Mouse (Mus musculus) limb, embryonic 12.5 days (tissue): Measurements from ENCODE around the gene Kif27. TPM values are rescaled to one million over a fixed set of nuclear protein-coding genes. Genes with fewer than 3 reads are reported as not detected.

Experiments
- ATAC-seq: fragments of 200-750 bp; cut with Nextera tagmentation; 2 replicates; pipeline ENCODE4 v1.8.0; 2017; ENCODE audit warnings: low read depth, moderate TSS enrichment; ENCODE audit not compliant: insufficient number of reproducible peaks, insufficient read depth, low FRiP score, low TSS enrichment
- H3K27ac ChIP-seq: fragments of 300-500 bp; sonication (generic); 2 replicates; pipeline ENCODE4 v1.5.1; 2016; ENCODE audit warnings: mild to moderate bottlenecking, moderate library complexity
- H3K27me3 ChIP-seq: fragments of 300-500 bp; sonication (generic); 2 replicates; pipeline ENCODE4 v1.6.1; 2016; ENCODE audit warnings: mild to moderate bottlenecking, moderate library complexity
- H3K36me3 ChIP-seq: fragments of 300-500 bp; sonication (generic); 2 replicates; pipeline ENCODE4 v1.6.1; 2016; ENCODE audit warnings: mild to moderate bottlenecking, moderate library complexity
- H3K4me1 ChIP-seq: fragments of 300-500 bp; sonication (generic); replicated peaks from 2 replicates; pipeline ENCODE4 v1.6.1; 2016
- H3K4me2 ChIP-seq: fragments of 300-500 bp; sonication (generic); 2 replicates; pipeline ENCODE4 v1.6.1; 2016; ENCODE audit warnings: mild to moderate bottlenecking, moderate library complexity
- H3K4me3 ChIP-seq: fragments of 300-500 bp; sonication (generic); replicated peaks from 2 replicates; pipeline ENCODE4 v1.5.1; 2016; ENCODE audit warnings: mild to moderate bottlenecking
- H3K9ac ChIP-seq: fragments of 300-500 bp; sonication (generic); replicated peaks from 2 replicates; pipeline ENCODE4 v1.6.1; 2016; ENCODE audit warnings: mild to moderate bottlenecking, moderate library complexity
- H3K9me3 ChIP-seq: fragments of 300-500 bp; sonication (generic); 2 replicates; pipeline ENCODE4 v1.6.1; 2016; ENCODE audit warnings: mild to moderate bottlenecking, moderate library complexity
- WGBS: fragments of 180-500 bp; shearing (Covaris S2); methylation state at CpG from one replicate; pipeline ENCODE4 v1.1.7; 2016; 5-methylcytosine and 5-hydroxymethylcytosine counted together
- polyA plus RNA-seq: library from polyadenylated mRNA; unstranded; fragments of >200 nt; fragmentation: Nextera tagmentation; extraction: Ambion mirVana; gene quantifications from 2 replicates; pipeline ENCODE4 v1.2.1, GENCODE M21; 2016

The Kif27 gene
- polyA plus RNA-seq, 1 experiment from 2014 or later = 0.84 TPM

DNA sequence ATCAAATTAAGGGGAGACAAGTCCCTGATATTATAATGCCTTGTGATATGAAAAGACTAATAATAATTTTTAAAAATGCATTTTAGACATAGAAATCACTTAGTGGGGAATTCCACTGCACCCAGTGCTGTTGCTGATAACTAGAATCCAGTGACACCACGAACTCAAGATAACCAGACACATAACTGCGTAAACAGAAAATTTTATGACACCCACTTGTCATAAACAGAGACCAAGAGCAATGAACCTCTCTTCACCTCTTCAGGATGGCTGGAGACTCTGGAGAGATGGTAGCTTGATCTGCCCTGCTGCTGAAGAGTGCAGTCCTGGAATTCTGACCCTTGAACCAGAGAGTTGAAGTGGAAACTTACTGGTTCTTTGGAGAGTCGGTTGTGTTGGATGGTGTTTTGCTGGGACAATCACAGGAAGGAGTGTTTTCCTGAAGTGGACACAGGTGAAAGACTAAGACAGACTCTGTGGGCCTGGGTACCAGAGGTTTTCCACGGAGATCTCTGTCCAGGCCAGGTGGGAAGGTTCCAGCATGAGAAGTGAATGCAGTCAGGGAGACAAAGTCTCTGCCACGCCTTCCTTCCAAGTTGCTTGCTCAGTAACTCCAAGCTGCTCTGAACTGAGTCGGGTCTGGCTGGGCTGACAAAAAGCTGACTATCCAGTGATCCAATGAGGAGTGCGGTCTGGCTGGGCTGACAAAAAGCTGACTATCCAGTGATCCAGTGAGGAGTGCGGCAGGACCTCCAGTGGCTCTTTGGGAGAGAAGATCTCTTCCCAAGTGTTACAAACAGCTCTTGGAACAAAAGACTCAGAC, 5.6 kb upstream of the Kif27 start:
- Histone ChIP-seq H3K36me3 (no peaks in the 10 kb centered on the region), H3K27ac (no peak overlapping the region), H3K27me3 (no peaks in the 10 kb centered on the region), H3K9ac (no peak overlapping the region), H3K9me3 (0 out of 2 replicates have a peak, but pooled peaks cover 3% of the 10 kb centered on the region), H3K4me1 (no peaks in the 10 kb centered on the region), H3K4me2 (no peak overlapping the region), H3K4me3 (no peak overlapping the region)
- ATAC-seq = no peak
- 88% methylated on average over 8 of the region's 8 CpGs for WGBS

DNA sequence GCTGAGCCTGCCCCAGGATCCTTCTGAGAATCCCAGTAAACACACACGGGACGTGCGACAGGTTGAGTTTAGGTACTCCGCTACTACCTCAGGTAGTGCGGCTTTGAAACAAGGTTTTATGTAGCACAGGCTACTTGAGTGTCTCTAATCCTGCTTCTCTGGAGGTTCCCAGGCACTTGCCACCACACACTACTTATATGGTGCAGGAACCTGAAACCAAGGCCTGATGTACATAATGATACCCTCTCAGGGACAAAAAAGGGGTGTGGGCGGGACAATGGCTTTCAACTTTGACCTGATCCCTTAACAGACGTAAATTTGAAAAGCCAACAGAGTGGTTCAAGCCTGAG, 357 bp upstream of the Kif27 start:
- H3K27ac ChIP-seq = 0 out of 2 replicates have a peak overlapping the region, but pooled peaks have one; percentile 50

DNA sequence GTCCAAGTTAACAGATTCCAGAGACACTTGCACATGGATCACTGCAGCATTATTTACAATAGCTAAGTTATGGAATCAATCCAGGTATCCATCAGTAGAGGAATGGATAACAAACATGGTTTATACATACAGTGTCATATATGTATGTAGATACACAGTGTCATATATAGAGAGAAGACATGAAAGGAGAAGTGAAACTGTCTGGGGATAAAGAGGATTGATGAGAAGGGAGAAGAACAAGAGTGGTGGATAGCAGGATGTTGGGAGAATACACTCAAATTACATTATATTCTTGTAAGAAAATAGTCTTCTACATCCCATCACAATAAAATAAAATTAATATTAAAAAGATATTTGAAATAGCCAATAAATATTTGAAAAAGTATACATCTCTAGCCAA, 5.9 kb downstream of the Kif27 start:
- no peak for ATAC-seq
- Histone ChIP-seq H3K4me2 (no peak overlapping the region), H3K4me3 (no peak overlapping the region), H3K27ac (no peak overlapping the region), H3K9ac (no peak overlapping the region), H3K4me1 (no peaks in the 10 kb centered on the region), H3K36me3 (no peaks in the 10 kb centered on the region), H3K27me3 (no peaks in the 10 kb centered on the region), H3K9me3 (no peaks in the 10 kb centered on the region)

More for the DNA sequence above, 357 bp upstream of the Kif27 start:
- 3% methylated on average over 7 of the region's 7 CpGs for WGBS
- peak overlapping the region; percentile 71; the same call in 1 of the 2 replicates for H3K9ac ChIP-seq
- H3K4me3 ChIP-seq = peak overlapping the region; percentile 76
- 0 out of 2 replicates have a peak, but pooled peaks cover 3% of the 10 kb centered on the region for H3K9me3 ChIP-seq
- no peaks in the 10 kb centered on the region for H3K36me3 ChIP-seq
- no peaks in the 10 kb centered on the region for H3K27me3 ChIP-seq
- peak; percentile 87 for ATAC-seq
- H3K4me1 ChIP-seq = no peaks in the 10 kb centered on the region
- peak overlapping the region; percentile 98 for H3K4me2 ChIP-seq

DNA sequence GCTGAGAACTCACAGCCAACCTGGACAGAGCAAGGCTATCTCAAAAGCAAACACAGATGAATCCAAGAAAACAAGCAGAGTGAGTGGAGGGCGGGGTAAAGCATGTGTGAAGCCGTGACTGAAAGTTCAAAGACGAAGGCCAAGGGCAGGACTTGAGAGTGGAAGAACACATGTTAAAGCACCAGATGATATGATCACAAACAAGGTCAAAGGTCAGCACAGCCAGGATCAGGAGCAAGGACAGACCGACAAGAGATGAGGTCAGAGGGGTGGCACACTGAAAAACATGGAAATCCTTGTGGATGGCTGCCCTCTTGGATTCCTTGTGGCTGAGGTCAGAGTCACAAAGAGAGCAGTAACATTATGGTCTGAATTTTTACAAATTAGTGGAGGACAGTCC, 8.3 kb downstream of the Kif27 start:
- 57% methylated on average over 4 of the region's 4 CpGs for WGBS
- H3K9me3 ChIP-seq = no peaks in the 10 kb centered on the region
- H3K9ac ChIP-seq = no peak overlapping the region
- H3K4me2 ChIP-seq = no peak overlapping the region
- H3K36me3 ChIP-seq = no peaks in the 10 kb centered on the region
- ATAC-seq = no peak
- no peak overlapping the region for H3K27ac ChIP-seq
- H3K4me3 ChIP-seq = no peak overlapping the region
- H3K4me1 ChIP-seq = no peaks in the 10 kb centered on the region
- no peaks in the 10 kb centered on the region for H3K27me3 ChIP-seq

DNA sequence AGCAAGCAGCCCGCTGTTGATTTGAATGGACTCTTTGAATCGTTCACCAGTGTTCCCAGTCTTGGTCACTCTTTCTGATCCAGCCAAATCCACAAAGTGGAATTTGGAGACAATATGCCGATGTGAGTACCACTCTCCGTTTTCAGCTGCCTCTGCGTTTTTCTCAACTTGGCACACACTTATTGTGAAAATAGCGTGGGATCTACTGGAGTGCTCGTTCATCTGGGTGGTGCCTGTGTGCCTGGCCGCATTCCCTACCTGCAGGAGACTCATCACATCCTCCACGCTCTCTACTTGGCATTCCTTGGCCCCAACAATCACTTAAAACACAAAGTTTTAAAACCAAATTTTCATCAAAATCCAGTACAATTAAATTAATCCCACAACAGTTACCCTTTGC, 14.4 kb downstream of the Kif27 start:
- no peaks in the 10 kb centered on the region for H3K4me1 ChIP-seq
- H3K4me2 ChIP-seq = no peak overlapping the region
- H3K9ac ChIP-seq = no peak overlapping the region
- 88% methylated on average over 9 of the region's 9 CpGs for WGBS
- no peak overlapping the region for H3K4me3 ChIP-seq
- no peaks in the 10 kb centered on the region for H3K9me3 ChIP-seq
- H3K27ac ChIP-seq = no peak overlapping the region
- no peak for ATAC-seq
- no peaks in the 10 kb centered on the region for H3K36me3 ChIP-seq
- H3K27me3 ChIP-seq = no peaks in the 10 kb centered on the region

DNA sequence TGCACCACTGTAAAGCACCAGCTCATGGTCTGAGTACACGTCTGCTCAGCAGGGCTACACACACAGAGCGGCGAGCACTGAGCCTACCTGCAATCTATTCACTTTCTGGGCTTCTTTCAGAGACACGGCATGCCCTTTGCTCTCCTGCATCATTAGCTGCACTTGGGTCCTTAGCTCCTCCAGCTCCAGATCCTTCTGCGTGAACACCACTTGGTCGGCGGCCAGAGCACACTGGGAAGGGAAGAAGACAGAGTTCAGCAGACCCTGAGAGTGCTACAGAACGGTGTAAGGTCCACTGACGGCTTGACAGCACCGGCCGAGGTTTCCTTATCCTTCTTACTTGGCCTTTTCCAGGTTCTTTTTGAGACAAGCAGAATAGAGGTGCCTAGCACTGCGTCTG, 21.5 kb downstream of the Kif27 start:
- no peak overlapping the region for H3K4me2 ChIP-seq
- no peaks in the 10 kb centered on the region for H3K27me3 ChIP-seq
- no peaks in the 10 kb centered on the region for H3K9me3 ChIP-seq
- H3K4me3 ChIP-seq = no peak overlapping the region
- no peaks in the 10 kb centered on the region for H3K36me3 ChIP-seq
- WGBS = 79% methylated on average over 12 of the region's 12 CpGs
- ATAC-seq = no peak
- no peak overlapping the region for H3K27ac ChIP-seq
- no peak overlapping the region for H3K9ac ChIP-seq
- no peaks in the 10 kb centered on the region for H3K4me1 ChIP-seq

DNA sequence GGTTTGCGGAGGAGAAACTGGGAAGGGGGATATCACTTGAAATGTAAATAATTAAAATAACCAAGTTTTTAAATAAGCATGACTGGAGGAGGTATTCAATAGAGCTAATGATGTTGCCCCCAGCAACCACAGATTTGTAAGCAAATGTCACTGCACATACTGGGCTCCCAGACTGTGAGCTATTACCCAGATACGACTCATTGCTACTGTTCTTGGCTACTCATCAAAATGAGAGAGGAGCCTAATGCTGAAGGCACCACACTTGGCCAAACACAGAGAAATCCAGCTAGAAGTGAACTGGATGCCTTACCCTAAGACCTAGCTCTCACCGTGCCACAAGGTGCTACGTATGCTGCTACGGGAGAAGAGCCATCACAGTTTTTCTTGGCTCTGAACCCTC, 24.8 kb downstream of the Kif27 start:
- ATAC-seq = no peak

DNA sequence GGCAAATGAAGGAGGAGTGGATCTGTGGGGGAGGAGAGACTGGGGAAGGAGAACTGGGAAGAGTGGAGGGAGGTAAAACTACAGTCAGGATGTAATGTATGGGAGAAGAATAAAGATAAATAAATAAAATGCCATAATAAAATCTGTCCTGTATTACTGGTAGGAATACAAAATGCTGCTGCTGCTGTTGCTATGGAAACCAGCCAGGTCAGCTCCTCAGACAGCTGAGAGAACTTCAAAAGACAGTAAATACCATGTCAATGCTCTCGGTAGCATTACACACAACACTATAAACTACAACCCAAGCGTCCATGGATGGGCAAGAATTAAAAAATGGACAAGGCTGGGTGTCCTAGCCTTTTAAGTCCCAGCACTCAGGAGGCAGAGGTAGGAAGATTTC, 41.2 kb downstream of the Kif27 start:
- H3K27me3 ChIP-seq = no peaks in the 10 kb centered on the region
- H3K4me2 ChIP-seq = no peak overlapping the region
- no peak for ATAC-seq
- H3K27ac ChIP-seq = no peak overlapping the region
- H3K36me3 ChIP-seq = no peaks in the 10 kb centered on the region
- WGBS = 57% methylated on average over 2 of the region's 2 CpGs
- H3K9me3 ChIP-seq = no peaks in the 10 kb centered on the region
- H3K4me3 ChIP-seq = no peak overlapping the region
- no peak overlapping the region for H3K9ac ChIP-seq
- H3K4me1 ChIP-seq = no peaks in the 10 kb centered on the region

More for the DNA sequence above, 24.8 kb downstream of the Kif27 start:
- H3K4me2 ChIP-seq = no peak overlapping the region
- H3K27me3 ChIP-seq = no peaks in the 10 kb centered on the region
- no peaks in the 10 kb centered on the region for H3K9me3 ChIP-seq
- no peak overlapping the region for H3K27ac ChIP-seq
- WGBS = 95% methylated on average over 5 of the region's 5 CpGs
- no peaks in the 10 kb centered on the region for H3K36me3 ChIP-seq
- no peak overlapping the region for H3K9ac ChIP-seq
- no peaks in the 10 kb centered on the region for H3K4me1 ChIP-seq
- H3K4me3 ChIP-seq = no peak overlapping the region

DNA sequence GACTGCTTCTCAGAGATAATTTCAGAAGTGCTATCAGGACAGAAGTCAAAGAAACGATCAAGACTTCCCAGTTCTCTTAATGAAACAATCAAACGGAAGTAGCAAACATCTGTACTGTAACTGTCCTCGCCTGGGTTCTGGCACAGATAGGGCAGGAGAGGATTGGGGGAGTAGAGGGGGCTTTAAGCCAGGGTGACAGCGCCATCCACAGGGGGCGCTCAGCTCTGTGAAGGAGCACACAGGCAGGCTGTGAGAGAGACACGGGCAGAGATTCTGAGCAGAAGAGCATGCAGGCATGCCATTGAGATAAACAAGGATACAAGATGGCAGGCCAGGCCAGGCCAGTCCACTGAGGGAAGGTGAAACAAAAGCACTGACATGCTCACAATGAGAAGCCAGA, 43.9 kb downstream of the Kif27 start:
- no peak overlapping the region for H3K4me3 ChIP-seq
- no peak overlapping the region for H3K4me2 ChIP-seq
- H3K36me3 ChIP-seq = no peaks in the 10 kb centered on the region
- H3K27ac ChIP-seq = no peak overlapping the region
- no peak for ATAC-seq
- H3K27me3 ChIP-seq = no peaks in the 10 kb centered on the region
- no peaks in the 10 kb centered on the region for H3K9me3 ChIP-seq
- H3K9ac ChIP-seq = no peak overlapping the region
- H3K4me1 ChIP-seq = no peaks in the 10 kb centered on the region
- WGBS = 59% methylated on average over 6 of the region's 6 CpGs

DNA sequence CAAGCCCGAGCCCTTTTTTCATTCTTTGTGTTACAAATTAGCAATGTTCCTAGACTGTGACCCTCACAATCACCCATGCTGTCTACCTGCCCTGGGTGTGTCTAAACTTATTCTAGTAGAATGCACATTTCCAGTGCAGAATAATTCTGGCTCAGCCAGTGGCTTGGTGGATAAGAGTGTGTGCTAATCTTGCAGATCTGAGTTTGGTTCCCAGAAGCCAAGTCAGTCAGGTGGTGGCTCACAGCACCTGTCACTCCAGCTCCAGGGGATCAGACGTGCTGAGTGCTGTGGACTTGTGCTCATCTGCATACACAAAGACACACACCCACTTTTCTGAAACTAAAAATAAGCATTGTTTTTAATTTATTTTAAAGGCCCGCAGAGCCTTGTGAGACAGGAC, 45.2 kb downstream of the Kif27 start:
- H3K4me2 ChIP-seq = no peak overlapping the region
- 82% methylated on average over 3 of the region's 3 CpGs for WGBS
- no peaks in the 10 kb centered on the region for H3K27me3 ChIP-seq
- H3K27ac ChIP-seq = no peak overlapping the region
- H3K9me3 ChIP-seq = no peaks in the 10 kb centered on the region
- H3K9ac ChIP-seq = no peak overlapping the region
- H3K4me1 ChIP-seq = no peaks in the 10 kb centered on the region
- H3K36me3 ChIP-seq = no peaks in the 10 kb centered on the region
- no peak overlapping the region for H3K4me3 ChIP-seq
- ATAC-seq = no peak

DNA sequence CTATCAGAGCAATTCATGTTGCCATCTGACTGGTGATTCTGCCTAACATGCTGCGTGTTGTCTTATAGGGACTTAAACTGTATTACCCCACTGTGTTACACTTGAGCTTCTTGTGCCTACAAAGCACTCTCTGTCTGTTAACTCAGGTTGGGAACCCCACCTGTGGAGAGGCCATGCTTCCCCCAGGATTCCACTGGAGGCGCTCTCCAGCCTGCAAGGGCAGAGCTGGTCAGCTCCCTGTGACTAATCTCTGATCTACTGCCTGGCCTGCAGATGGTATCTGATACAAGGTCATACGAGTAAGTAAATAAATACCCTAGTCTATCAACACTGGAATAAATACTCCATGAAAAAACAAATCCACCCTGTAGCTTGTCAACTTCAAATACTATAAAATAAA, 47.6 kb downstream of the Kif27 start:
- no peaks in the 10 kb centered on the region for H3K9me3 ChIP-seq
- no peak overlapping the region for H3K4me2 ChIP-seq
- H3K4me1 ChIP-seq = no peaks in the 10 kb centered on the region
- no peak overlapping the region for H3K4me3 ChIP-seq
- no peak for ATAC-seq
- 46% methylated on average over 3 of the region's 3 CpGs for WGBS
- H3K27ac ChIP-seq = no peak overlapping the region
- H3K27me3 ChIP-seq = no peaks in the 10 kb centered on the region
- no peak overlapping the region for H3K9ac ChIP-seq
- H3K36me3 ChIP-seq = no peaks in the 10 kb centered on the region

DNA sequence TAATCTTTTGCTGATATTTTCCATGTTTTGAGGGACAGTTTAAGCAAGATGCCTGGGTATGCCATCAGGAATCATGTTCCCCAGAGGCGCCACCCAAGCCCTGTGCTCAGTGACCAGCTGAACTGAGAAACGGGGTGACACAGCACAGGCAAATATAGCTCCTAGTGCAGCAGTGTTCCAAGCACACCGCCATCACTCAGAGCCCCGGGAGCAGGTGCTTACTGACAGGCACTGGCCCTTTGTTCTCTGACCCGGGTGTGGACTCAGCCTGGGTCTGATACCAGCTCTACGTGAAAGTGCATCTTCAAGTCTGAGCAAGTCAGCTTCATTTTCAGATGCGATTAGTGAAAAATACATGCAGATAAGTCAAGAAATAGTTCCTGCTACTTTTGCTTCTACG, 49.4 kb downstream of the Kif27 start:
- H3K27ac ChIP-seq = no peak overlapping the region
- H3K27me3 ChIP-seq = no peaks in the 10 kb centered on the region
- H3K4me3 ChIP-seq = no peak overlapping the region
- H3K36me3 ChIP-seq = no peaks in the 10 kb centered on the region
- no peak overlapping the region for H3K9ac ChIP-seq
- H3K4me2 ChIP-seq = no peak overlapping the region
- ATAC-seq = no peak
- H3K9me3 ChIP-seq = no peaks in the 10 kb centered on the region
- no peaks in the 10 kb centered on the region for H3K4me1 ChIP-seq
- WGBS = 73% methylated on average over 8 of the region's 8 CpGs
